In genomic region chr4:143239117-143239516, GRCm38 (mm10) we compare ENCODE assay signal across 7 mouse cellular contexts.
"Had no signal": no experiment of that assay in that cellular context is flagged by ENCODE, and none has a peak within 500 bp of the region (broad histone marks: within the 10 kb centered on the region; RNA-seq: fewer than 3 reads in every experiment).

No protein-coding gene starts in this region.

- H3K4me3 ChIP-seq: layer of hippocampus, adult 2 months; limb, embryonic 10.5 days; midbrain, embryonic 12.5 days; stomach, embryonic 15.5 days had no signal

- H3K4me1 ChIP-seq: stomach, embryonic 15.5 days had no signal

- ATAC-seq: lung, postnatal 0 days had no signal

- H3K9me3 ChIP-seq: midbrain, embryonic 12.5 days; stomach, embryonic 15.5 days had no signal

- H3K36me3 ChIP-seq: limb, embryonic 10.5 days; midbrain, embryonic 12.5 days; stomach, embryonic 15.5 days had no signal

- DNase-seq: kidney, adult 11 months had no signal

- H3K9ac ChIP-seq: midbrain, embryonic 12.5 days; stomach, embryonic 15.5 days had no signal

- H3K27me3 ChIP-seq: megakaryocyte, embryonic 14.5 days; midbrain, embryonic 12.5 days; stomach, embryonic 15.5 days had no signal

- H3K4me2 ChIP-seq: midbrain, embryonic 12.5 days had no signal

- H3K27ac ChIP-seq: layer of hippocampus, adult 2 months; limb, embryonic 10.5 days; midbrain, embryonic 12.5 days; stomach, embryonic 15.5 days had no signal
